Mouse (Mus musculus): ENCODE results near the gene Dlg5. TPM values are rescaled to one million over a fixed set of nuclear protein-coding genes. Genes with fewer than 3 reads are reported as not detected.

Gene Dlg5
- total RNA-seq (2021) = 1 to 10 TPM; 6.8 to 8.0 TPM
- long read RNA-seq, experiment 1, partial matches to known transcripts = 0 of 3 reads
- long read RNA-seq, experiment 1, other reads (novel, unspliced or antisense) = 3 of 3 reads
- long read RNA-seq, experiment 2, partial matches to known transcripts = 0 of 7 reads
- long read RNA-seq, experiment 2, other reads (novel, unspliced or antisense) = 7 of 7 reads

DNA sequence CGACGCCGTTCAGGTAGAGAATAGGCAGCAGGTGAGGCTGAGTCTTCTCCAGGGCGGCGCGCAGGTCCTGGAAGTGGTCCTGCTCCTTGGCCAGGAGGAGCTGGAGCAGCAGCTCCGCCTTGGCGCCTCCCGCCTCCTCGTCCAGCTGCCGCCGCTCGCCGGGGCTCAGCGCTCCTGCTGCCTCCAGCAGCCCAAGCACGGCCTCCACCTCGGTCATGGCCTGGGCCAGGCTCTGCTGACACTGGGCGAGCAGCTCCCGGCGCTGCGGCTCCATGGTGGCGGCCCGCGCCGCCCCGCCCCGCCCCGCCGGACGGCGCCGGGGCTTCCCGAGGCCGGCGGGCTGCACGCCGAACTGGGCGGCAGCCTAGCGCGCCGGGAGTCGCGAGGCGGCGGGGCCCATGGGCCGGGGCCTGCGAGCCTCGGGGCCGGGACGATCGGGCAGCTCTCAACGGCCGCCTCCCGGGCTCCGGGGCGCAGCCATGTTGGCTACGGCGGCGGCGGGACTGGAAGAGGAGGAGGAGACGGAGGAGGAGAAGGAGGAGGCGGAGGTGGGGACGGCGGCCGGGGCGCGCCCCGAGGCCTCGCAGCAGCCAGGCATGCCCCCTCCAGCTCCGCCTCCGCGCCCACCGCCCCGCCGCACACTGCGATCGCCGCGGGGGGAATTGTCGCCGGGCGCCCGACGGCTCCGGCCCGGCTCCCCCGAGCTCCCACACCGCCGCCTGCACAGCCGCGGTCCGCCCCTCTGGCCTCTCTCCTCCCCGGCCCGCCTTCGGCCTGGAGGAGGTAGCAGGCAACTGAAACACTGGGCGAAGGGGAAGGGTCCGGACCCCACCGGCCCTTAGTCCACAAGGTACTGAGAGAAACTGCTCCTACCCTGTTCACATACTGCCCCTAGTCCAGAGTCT is at the start of gene Dlg5:
Gene Dlg5, minus strand, starts transcription at position 744 of the 905 bp plus-strand sequence.
- DNase-seq = peak; percentile 71 to 75

DNA sequence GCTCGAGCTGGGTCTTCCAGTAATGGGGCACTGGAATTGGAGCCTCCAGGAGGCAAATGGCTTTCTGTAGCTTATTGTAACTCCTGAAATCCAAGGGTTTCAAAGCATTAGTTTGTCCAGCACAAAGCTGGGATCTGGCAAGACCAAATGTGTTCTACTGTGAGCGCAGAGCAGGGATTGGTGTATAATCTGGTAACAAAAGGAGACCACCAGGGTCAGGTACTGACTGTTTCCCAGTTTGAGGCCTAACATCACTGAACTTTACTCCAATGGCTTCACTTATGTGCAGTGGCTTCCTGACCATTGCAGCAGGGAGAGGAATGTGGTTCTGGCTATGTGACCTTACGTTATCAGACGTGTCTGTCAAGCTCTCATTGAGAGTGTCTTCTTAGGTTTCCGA is 47.9 kb upstream of the Dlg5 start:
- no peak for DNase-seq

DNA sequence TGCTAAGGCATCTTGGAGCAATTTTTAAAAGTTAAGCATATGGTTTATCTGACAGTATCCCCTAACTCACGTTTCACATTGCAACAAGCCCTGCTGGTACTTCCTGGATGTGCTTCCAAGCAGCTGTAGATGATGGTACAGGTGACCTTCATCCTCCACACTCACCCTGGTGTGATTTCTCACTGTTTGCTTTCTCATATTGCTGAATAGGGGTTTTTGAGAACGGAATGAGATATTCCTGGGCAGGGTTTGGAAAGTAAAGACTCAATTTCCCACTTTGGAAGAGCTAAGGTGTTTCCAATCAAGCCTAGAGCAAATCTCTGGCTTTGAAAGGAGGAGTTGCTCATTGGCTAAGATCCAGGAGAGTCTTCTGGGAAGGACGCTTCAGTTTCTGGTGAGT is 47.2 kb upstream of the Dlg5 start, which contains the start of gene E330034G19Rik:
Gene E330034G19Rik, plus strand, starts transcription at position 301 of the 400 bp plus-strand sequence.
- DNase-seq = no peak

DNA sequence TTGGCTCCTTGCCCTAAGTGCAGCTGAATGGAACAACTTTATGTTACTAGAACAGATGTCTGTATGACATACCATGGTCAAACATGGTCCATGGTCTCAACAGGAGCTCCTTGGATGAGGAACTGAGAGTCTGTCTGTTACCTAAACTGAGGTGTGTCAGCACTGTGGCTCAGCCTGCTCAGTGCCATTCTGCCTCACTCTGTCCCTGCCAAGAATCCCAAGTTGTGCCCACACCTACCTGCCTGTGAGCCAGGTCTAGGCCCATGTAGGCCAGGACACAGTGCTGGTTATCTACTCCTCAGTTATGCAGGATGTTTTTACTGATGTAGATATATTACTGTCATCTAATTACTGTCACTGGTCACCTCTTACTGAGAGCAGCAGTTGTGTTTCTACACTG is 45.0 kb upstream of the Dlg5 start:
- no peak for DNase-seq

DNA sequence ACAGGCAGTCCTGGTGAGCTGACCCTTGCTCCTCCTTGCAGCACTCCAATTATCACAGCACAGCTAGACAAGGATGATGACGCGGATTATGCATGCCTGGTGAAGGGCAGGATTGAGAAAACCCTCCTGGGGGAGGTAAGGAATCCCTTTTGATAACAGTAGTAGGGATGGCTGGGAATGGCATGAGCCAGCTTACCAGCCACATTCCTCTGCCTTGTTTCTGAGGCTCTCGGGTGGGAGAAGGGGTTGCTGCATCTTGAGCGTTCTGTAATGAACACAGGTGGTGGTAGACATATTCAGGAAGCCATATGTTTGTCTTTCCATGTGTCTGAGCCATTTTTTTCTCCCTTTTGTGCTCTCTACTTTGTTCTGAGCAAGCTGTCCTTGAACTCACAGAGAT is 40.4 kb upstream of the Dlg5 start:
- DNase-seq = no peak

DNA sequence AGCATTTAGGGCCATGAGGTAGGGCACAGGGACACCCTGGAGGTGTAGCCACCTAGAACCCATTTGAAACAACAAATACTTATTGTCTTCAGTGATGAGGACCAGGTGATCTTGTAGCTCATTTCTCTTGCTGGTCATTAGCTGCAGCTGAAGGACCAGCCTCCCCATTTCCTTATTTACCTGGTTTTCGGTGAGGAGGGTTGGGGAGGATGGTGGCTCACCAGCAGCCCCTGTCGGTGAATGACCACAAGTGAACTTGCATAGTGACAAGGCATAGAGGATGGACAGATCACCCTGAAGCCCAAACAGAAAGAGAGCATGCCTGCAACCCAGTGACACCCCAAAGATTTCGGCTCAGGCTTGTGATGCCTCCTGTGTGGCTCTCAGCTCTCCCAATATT is 36.6 kb upstream of the Dlg5 start:
- DNase-seq = no peak

DNA sequence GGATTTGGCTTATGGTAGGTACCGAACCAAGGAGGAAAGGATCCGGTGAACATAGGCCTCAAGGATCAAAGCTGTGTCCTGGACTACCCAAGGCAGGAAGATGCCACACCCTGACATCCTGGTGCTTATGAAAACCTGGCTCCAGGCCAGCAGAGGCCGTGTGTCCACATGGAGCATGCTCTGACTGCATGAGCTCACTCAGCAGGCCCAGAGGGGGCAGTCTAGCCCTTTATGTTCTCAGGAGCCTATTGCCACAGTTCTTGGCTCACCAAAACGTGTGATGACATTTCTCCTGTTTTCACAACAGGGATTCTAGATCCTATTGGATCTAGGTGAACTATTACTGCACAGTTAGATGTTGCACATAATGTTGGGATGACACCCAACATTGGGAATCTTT is 35.6 kb upstream of the Dlg5 start:
- no peak for DNase-seq

DNA sequence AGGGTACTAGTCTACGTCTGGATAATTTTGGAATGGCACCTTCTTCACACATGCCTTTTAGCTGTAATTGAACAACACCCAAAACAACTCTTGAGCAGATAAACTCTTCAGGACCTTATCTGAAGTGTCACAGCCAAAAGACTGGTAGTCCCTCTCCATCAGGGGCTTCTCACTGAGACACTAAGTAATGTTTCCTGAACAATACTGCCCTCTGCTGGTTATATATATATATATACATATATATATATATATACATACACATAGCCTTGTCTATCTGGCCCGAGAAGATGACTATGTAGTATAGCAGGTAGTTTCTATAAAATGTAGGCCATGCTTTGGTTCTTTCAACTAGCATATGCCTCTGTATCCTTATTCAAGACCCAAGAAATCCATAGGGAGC is 29.8 kb upstream of the Dlg5 start:
- peak in 1 of 2 experiments; percentile 15 for DNase-seq

DNA sequence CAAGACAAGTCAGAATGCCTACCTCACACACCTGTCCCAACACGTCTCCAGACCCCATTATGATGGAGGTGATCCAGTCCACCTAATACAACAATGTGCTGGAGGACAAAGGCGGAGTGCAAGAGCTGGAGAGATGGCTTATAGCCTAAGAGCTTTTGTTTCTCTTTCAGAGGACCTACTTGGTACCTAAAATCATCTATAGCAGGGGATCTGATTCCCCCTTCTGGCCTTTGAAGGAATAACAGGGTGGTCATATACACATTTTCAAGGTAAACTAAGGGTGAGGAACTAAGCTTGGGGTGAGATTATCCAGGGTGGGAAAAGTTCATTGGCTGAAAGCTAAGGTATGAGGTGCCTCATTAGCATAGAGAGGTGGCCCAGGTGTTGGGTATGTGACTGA is 27.9 kb upstream of the Dlg5 start:
- peak in 1 of 2 experiments; percentile 26 for DNase-seq

DNA sequence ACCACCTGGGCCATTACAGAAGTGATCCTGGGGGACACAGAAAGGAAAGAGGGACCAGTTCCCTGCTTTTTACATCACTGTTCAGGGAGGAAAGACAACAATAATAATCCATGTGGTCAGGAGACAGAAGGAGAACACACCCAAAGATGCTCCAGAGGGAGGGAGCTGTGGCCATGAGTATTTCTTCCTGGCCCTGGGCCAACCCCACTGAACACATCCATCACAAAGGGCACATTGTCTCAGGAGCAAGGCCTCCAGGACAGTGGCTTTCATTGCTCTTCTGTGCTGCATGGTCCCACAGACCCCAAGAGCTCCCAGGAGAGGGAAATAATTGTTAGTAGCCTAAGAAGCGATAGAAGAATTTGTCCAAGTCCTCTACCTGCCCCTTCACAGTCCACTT is 23.9 kb upstream of the Dlg5 start:
- no peak for DNase-seq

DNA sequence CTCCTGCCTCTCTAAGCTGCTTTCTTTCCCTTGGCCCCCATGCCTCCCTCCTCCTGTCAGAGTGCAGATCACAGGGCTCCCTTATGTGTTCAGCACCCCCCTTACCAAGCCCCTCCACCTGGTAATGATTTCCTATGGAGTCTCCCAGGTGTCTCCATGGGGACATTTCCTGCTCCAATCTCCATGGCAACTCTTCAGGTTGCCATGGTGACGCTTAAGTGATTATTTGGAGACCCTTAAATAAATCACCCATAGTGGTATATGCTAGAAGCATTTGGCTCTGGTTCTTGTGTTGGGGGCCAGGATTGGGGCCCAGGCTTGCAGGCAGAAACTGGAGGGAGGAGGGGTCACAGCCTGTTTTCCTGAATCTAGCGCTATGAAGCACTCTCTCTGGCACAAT is 17.2 kb upstream of the Dlg5 start:
- no peak for DNase-seq

DNA sequence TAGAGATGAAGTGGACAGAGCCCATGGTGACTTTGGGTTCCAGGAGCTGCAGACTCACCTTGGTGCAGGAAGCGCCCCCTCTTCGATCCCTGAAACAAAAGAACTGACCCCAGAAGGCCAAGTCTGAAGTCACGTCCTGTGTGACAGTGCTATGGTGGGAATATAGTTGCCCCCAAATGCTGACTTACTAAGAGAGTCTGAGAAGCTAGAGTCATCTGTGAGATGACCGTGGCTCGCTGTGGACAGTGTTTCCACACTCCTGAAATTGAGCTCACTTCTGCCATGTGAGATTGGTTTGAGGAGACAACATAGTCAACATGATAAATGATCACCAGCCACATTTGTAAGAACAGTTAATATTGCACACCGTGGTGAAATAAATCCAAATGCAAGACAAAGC is 16.7 kb upstream of the Dlg5 start:
- DNase-seq = no peak

DNA sequence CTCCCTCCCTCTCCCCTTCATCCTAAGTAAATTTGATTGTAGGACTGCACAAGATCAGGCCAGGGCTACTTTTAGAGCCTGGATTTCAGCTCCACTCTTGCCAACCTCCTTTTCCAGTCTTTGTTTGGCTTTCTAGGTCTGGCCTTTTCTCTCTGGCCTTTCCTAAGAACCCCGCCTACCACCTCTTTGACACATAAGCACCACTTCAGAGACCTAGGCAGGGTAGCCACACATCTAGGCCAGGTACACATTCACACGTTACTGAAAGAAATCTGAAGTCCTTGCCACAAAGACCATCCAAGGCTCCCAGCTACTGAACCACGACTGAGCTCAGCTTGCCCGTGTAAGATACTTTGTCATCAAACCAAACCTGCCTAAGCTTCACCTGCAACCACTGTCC is 14.7 kb upstream of the Dlg5 start:
- no peak for DNase-seq

DNA sequence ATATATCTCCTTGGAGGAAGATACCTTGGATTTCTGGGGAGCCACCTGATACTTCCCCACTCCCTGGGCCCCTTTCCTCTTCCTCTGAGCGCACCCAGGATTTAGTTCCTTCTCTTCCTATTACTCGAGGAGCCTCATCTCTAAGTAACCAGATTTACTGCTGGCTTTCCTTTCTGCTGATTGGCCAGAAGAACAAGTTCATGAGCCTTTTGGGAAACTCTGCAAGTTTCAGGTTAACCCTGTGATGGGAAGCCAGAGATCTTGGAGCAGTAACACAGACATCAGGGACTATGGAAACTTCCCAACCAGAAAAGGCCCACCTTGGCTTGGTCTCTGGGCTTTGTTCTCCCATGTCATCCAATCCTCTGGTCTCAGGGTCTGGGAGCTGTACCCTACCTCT is 10.2 kb upstream of the Dlg5 start:
- no peak for DNase-seq

DNA sequence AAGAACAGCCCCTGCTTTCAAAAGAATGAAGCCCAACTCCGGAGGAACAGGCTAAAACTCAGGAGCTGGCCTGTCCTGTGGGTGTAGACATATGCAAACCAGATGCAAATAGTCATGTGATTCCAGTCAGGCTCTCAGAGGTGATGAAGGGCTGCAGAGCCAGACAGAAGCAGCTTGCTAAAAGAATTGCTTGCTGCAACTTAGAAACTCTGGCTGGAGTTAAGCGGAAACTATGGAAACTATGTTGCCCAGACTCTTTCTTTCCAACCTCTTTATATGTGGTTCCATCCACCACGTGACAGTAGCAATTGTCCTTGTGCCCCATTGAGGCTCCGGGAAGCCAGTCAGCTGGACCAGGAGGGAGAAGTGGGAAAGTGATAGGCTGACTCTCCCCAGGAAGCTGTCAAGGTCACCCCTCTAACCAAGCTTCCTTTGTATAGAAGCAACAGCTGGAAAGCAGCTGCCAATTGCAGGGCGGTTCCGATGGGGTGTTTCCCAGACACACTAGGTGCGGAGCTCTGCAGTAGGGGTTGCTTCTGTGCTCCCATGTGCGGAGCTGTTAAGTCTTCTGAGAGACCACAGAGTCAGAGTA is 8.0 kb upstream of the Dlg5 start:
- no peak for DNase-seq

DNA sequence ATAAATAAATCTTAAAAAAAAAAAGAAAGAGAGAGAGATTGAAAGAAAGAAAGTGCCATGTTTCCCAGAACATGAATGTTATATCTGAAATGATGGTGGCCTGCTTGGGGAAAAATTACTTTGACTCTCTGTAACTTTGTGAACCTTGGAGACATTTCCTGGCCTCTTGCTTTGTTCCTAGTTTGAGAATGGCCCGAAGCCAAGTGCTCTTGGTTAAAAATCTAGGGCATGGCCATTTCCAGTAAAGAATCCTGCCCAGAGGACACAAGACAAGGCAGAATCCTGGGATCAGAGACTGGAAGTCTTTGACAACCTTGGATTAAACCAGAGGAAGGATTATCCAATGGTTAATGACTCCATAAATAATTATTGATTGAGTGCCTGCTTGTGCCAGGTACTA is 5.6 kb upstream of the Dlg5 start:
- DNase-seq = no peak

DNA sequence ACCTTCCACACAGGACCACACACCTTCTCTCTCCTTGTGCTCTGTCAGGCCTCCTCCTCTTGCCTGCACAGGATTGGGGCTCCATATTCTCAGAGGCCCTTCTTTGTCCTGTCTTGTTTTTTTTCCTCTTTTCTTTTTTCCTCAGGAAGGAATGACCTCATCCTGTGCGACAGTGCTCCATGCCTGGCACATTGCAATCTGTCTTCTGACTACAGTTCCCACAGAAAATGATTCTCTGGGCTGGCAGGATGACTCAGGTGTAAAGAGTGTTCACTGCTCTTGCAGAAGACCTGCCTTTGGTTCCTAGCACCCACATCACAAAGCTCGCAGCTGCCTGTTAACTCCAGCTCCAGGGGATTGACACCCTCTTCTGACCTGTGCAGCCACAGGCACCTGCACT is 4.2 kb upstream of the Dlg5 start:
- no peak for DNase-seq

DNA sequence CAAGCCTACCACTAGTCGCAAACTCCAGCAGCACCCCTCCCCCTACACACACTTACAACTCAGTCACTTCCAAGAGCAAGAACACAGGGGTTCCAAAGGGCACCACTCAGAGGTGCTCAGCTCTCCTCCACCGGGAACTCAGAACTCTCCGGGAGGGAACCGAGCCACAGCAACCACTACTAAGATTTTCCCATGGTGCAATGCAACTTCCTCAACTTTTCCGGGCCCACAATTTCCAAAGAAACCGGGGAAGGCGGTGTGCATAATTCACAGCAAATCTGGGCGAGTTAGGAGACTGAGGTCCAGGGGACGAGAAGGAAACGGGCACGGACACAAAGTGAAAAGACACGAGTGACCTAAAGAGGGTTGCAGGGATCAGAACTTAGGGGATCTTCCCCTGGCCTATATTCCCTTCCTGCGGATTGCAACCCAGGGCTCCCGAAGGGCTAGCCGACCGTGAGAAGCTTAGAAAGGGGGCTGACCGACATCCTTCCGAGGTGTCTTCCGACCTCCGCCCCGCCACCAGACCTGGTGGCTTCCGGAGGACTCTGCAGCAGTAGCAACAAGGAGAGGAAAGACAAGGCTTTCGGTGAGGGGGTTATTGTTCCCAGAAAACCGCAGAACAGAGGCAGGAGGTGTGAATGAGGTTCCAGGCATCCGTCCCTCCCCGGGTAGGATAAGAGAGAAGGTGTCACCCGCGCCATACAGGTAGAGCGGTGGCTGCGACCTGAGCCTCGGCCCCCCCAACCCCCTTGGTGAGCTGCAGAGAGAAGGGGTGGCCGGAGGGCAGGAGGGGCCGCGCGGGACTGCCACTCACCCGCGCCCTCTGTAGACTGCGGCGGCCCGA is 1.2 kb downstream of the Dlg5 start:
- DNase-seq = peak; percentile 35 to 64

DNA sequence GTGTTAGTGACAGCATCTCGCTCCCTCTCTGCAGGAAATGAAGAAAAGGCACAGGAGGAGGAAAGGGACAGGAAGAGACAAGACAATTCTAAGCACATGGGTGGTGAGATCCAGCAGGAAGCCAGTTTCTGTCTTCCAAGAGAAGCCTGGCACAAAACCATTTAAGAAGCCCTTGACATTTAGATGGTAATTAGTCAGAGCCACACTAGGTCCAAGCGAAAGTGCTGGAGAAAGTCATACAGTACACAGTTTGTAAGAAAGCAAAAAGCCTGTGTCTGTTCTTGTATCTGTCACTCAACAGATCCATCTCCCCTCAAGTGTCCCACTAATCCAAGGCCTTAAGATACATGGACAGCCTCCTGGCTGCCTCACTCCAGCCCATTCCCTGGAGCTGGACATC is 3.7 kb downstream of the Dlg5 start:
- no peak for DNase-seq

DNA sequence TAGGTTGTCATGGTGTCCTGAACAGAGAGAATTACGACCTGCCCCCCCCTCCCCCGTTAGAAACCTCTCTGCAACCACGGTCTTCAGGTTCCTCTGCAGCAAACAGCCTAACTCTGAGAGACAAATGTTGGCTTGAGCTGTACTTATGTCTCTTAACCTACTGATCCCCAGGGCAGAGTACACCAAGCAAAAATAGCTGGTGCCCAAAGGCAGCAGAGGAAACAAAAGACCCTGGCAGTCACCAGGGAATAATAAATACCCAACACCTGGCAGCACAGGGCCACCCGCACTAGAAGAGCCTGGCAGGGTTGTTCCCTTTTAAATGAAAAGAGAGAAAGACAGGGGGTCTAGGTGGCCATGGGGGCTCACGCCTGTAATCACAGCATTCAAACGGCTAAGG is 4.9 kb downstream of the Dlg5 start:
- DNase-seq = no peak

DNA sequence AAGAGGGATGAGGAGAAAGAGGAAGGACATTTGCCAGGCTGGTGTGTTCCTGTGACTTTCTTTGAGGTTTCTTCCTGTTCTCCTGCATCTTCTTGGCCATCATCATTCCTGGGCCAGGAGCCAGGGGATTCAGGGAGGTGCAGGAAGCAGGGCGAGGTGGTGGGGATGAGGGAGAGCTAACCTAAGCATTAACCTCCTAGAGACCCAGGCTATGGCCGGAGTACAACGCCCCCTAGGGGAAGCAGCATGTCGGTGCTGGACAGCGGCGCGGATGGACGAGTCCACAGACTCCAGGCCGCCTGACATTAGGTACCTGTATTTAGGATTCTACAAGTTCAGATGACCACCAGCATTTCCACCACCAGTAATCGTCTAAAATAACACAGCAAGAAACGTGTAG is 6.1 kb downstream of the Dlg5 start:
- DNase-seq = no peak

DNA sequence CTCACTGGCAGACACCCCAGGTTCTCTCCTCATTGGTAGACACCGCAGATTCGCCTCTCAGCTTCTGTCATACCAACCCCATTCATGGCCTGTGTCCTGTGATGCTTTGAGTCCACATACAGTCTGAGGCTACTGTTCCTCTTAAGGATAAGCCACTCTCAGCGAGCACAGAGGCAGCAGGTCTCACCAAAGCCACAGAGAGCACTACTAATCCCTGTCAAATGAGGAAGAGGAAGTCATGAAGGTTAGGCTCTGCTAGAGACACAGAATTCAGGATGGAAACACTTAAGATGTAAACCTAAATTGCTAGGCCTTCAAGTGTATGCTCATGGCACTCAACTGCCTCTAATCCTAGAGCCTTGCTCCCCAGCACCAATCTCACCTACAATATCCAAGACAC is 9.8 kb downstream of the Dlg5 start:
- no peak for DNase-seq

DNA sequence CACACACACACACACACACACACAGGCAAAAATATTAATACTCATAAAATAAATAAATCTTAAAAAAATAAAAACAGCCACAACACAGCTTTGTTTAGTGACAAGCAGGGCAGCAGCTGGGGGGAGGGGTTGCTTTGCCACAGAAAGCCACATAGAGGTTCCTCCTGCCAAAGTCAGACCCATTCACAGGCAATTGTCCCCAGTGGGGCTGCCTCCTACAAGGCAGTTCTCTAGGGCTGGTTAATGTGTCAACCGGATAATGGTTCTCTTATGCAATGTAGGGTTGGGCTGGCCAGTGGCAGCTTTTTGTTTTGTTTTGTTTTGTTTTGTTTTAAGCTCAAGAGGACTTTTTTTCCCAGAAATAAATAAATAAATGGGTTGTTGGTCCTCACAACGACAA is 11.3 kb downstream of the Dlg5 start:
- no peak for DNase-seq

All from heart, adult 18-20 months (tissue).